Mouse (Mus musculus) granulocyte monocyte progenitor cell, adult 5-6 weeks (primary cell): ENCODE measurements around the gene AI854703. TPM values are rescaled to one million over a fixed set of nuclear protein-coding genes. Genes with fewer than 3 reads are reported as not detected.
"Not testable (repeated sequence)": the region's sequence is repeated elsewhere in the genome, so short reads cannot be mapped to it uniquely, and the experiment has no call there.

Source experiments
- ATAC-seq: replicated peaks from 2 replicates; pipeline ENCODE4 v1.8.0; 2016; ENCODE audit warnings: mild to moderate bottlenecking, moderate TSS enrichment, inconsistent platforms; ENCODE audit not compliant: poor library complexity, severe bottlenecking
- total RNA-seq, 2 experiments: library from RNA; stranded (forward) in 1 of 2; stranded (reverse) in 1 of 2; fragments of 200-712, 200-1000 nt in 1 of 2; fragments of >200 nt in 1 of 2; fragmentation: Nextera tagmentation in 1 of 2; gene quantifications; 2 replicates each; pipeline ENCODE4 v1.2.3; 2014 to 2017

AI854703 gene
- total RNA-seq, 2 experiments from 2014 or later = 0.05 TPM; not detected in 1

DNA sequence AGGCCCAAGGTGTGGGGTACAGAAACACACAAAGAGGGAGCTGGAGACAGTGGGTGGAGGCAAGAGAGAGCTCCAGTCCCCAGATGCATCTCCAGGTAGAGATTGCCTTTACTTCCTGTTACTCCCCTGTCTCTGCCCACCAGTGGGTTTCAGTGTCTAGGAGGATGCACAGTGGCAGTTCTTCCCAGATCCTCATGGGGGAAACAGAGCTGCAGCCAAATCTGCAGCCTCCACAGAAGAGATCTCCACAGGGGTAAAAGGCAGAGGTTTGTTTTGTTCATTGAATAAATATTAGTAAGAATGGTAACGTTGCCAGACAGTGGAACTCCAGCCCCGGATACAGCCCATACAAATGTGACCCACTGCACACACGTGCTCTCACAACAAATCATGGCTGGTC is 15.9 kb upstream of the AI854703 start:
- ATAC-seq = no peak

DNA sequence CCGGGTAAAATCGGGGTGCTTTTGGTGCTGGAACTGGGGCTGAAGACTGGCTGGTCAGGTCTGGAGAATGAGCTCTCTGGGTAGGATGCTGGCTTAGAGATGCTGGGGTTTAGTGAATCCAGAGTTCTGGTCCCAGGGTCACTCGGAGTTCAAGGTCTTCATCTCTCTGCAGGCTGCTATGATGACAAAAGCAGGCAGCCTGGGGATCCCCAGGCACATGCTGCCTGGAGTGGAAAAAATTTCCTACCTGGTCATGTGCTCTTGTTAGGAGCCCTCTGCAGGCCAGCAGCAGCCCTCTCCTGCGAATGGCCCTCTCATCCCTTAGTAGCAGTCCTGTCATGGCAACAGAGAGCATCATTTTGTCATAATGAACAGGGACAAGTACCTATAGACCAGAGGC is 13.1 kb upstream of the AI854703 start:
- ATAC-seq = no peak

DNA sequence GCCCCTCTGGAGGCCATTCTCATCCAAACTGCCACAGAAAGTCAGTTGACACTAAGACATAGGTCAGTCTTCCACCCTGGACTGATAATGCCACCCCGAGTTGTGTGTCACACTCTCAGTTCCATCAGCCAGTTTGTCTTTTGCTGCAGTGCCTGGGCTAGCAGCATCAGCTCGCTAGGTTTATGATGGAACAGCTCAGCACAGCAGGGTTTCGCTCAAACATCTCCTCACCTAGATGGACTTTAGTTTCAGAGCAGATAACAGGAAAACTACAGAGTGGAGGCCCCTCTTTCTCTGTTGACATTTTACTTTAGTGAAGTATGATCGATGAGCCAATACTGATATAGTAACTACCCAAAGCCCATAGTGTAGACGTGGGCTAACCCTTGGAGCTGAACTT is 11.8 kb upstream of the AI854703 start:
- ATAC-seq = no peak

DNA sequence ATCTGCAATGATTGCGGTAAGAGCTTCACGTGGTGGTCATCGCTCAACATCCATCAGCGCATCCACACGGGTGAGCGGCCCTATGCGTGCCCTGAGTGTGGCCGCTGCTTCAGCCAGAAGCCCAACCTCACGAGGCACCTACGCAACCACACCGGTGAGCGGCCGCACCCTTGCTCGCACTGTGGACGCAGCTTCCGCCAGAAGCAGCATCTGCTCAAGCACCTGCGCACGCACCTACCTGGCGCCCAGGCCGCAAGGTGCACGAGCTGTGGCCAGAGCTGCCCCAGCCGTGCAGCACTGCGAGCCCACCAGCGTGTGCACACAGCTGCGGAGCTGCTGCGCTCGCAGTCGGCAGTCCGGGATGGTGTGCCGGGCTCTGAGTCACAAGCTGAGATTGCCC is 6.5 kb upstream of the AI854703 start:
- no peak for ATAC-seq

DNA sequence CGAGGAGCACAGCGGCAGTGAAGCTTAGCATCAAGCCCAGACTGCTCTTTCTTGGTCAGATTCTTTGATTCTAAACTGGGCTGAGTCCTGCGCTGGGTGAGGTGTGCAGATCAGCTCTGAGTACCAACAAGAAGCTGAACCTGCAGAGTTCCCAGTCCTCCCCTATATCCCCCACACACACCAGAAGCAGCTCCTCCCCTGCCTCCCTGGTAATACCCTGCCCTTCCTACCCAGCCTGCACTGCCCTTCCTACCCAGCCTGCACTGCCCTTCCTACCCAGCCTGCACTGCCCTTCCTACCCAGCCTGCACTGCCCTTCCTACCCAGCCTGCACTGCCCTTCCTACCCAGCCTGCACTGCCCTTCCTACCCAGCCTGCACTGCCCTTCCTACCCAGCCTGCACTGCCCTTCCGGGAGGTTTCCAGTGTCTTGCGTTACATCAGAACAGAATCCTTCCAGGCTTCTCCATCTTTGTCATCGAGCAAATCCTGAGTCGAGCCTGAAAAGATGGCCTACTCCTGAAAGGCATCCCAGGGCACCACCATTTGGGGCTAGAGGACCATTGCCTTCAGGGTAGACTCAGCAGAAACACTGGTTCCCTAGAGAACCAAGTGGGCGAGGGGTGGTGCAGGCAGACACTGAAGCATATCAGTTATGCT is 4.2 kb upstream of the AI854703 start:
- ATAC-seq = not testable (repeated sequence)

DNA sequence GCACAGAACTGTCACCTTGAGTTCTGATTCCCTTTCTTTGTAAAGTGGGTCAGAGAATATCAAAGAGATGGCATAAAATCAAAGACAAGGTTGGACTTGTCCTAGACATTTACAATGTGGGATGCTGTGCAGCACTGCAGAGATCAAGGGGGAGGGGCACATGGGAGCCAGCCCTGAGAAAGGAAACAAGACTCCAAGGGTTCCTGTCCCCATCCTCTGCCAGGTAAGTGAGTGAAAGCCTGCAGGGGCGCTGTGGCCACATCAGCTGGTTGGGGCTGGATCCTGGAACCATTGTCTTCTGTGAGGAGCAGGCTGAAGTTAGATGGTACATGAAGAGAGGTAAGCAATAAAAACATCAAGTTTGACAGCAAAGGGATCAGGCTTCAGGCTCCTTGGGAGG is 3.1 kb upstream of the AI854703 start:
- no peak for ATAC-seq

DNA sequence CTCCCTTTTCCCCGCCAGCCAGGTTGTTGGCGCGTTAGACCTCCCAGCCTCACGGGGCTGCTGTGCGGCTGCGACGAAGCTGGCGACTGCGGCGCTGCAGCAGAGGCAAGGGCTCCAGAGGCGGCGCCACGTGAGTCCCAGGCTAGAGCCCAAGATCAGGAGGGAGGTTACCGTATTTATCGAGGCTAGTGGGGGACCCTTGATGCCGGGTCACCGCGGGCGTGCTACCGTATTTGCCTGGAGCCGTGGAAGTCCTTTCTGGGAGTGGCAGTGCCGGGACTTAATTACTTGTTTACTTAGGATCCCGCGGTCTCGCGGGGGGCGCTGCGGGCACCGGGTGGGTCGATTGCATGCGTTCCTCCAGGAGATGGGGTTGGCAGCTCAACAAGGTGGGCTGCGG is 420 bp downstream of the AI854703 start:
- peak; percentile 58 for ATAC-seq

DNA sequence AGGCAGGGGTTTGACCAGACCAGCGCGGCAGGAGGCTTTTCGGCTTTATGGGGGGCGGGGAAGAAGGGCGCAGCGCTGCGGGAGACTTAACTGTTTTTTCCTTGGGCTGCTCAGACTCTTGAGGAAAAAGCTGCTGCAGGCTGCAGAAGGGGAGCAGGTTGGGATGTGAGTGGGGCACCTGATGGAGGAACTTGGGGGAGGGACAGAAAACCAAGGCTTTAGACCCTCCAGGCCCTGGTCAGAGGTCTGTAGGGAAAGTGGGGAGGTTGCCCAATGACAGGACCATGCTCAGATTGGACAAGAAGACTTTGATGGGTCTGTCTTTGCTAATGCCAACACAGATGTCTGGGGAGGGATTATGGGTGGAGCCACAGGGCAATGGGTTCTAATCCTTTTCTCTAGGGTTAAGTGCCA is 954 bp downstream of the AI854703 start:
- ATAC-seq = no peak

DNA sequence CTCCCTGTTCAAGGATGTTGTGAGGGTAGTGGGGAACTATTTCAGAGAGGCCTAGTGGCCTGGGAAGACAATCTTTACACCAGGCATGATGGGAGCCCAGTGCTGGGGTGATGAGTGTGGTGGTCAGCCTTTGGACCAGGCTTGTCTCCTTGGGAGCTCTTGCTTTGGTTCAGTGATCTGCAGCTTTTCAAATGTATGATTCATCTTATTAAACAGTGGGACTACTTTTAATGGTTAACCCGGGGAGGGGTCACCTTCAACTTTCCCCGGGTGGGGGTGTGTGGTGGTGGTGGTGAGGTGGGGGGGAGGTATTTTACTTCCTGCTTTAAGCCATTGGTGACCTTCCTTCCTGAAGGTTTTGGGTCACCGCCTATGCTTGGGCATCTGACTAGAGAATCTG is 1.8 kb downstream of the AI854703 start:
- no peak for ATAC-seq

DNA sequence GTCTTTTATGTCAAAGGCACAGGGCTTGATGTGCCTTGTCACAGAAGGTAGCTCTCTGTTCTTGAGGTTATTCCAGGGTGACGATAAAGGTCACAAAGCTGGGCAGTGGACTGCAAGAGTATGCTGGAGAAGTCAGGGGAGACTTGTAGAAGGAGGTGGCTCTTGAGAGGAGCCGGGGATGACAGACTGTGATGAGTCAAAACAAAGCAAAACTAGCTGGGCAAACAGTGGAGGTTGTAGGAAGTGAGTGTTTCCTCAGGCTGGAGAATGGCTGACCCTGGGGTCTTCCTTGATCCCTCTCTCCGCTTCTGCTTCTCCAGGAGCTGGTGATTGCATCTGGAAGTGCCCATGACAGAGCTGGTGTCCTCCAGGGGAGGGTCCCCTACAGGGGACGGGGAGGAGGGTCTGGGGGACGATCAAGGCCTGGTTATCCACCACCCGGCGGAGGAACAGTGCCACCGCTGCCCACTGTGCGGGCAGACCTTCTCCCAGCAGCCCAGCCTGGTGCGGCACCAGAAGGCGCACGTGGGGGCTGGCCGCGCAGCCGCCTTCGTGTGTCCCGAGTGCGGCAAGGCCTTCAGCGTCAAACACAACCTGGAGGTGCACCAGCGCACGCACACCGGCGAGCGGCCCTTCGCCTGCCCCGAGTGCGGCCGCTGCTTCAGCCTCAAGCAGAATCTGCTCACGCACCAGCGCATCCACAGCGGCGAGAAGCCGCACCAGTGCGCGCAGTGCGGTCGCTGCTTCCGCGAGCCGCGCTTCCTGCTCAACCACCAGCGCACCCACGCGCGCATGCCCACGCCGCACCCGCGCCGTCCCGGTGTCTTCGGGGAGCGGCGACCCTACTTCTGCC is 2.5 kb downstream of the AI854703 start:
- ATAC-seq = peak; percentile 62

DNA sequence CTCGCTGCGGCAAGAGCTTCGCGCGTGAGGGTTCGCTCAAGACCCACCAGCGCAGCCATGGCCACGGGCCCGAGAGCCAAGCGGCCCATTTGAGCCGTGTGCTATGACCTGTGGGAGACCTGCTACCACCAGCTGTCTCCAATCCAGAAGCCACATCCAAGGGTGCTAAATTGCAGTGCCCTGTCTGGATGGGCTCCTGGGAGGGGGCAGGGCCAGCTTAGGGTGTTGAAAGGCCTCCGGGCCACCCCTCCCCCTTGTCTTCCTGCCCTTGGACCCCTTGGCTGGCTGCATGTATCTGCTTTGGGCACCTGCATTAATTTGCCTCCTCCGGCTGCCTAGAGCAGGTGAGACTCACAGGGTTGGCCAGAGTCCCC is 3.1 kb downstream of the AI854703 start:
- ATAC-seq = no peak

DNA sequence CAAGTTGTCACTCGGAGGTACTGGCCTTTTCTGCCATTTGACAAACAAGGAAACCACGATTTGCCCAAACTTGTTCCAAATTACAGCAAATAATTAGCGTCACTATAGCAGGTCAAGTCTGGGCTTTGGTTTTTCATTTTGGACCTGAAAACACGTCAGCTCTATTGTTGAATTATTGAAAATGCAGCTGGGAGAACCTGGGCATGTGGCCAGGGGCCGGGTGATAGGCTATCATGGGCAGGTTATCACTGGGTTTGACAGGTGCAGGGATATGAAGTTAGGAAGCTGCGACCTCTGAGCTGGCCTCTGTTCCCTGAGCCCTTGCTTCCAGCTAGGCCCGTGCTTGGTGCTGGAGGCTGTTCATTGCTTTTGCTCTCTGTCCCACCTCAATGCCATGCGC is 4.3 kb downstream of the AI854703 start:
- ATAC-seq = no peak

DNA sequence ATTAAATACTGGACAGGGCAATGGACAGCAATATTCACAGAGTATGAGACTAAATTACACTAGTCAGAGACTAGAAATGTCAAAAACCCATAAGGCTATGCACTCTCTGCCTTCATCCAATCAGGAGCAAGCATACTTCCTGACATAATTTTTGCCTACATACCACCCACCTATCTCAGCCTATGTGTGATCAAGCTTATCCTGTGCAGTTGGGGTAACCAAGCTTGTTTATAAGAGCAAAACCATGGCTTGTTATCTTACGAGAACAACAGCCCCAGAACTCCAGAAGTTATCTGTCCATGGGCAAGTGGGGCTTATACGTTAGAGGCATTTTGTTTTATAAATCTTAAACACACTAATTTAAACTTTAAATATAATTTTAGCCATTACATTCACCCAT is 8.5 kb downstream of the AI854703 start:
- no peak for ATAC-seq

DNA sequence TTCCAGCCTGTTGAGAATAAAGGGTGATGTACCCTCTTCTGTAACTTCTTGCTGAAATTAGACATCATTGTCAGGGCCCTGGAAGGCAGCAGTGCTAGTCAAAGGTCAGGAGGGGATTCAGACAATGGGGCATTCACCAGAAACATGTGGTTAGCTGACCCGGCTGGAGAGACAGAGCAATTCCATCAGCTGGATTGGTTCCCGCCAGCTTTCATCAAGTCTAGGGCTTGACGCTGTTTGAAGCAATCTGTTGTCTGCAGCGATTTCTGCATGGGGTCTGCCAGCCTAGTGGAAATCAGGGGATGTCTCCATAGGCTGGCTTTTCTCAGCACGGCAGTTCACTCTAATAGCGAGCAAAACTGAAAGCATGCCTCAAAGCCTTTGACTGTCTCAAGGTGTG is 10.0 kb downstream of the AI854703 start:
- no peak for ATAC-seq

DNA sequence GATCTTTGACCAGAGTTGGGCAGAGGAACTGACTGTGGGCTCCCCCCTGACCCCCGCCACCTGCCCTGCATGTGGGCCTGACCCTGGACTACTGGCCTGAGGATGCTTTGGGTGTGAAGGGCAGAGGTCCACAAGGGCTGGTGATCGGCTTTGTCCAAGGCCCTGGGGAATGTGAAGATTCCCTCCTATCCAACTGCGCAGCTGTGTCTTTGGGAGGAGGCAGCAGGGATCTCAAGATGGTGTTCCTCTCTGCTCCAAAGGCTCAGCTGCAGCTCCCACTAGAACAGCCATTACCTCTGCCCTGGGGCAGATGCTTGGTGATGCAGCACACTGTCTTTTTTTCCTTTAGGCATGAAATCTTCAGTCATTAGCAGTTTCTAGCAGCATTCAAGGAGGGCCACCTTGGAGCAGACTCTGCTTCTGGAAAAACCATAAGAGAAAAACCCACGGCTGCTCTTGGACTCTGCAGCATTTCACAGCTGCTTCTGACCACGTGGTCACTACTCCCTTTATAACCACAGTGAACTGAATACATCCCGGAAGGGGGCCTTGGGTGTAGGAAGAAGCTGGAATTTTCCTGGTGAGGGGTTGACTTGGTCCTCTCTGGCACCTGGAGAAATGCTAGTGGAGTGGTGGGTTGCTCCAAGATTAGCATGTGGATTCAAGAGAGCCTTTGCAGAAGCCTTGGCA is 11.4 kb downstream of the AI854703 start:
- no peak for ATAC-seq

DNA sequence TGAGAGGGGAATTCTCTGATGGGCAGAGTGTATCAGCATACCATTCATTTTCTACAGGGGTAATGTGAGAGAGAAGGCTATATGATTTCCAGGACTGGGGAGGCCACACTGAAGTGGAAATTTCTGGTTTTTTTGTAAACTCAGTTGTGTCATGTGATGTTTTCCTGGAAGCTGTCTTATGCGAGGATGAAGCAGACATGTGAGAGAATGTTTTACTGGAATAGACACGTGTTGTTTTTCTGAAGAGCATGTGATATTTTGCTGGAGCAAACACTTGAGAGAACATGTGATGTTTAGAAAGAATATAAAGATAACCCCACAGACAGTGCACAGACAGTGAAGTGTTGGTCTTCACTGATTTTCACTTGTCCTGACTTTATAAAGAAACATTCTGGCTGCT is 12.0 kb downstream of the AI854703 start:
- no peak for ATAC-seq

DNA sequence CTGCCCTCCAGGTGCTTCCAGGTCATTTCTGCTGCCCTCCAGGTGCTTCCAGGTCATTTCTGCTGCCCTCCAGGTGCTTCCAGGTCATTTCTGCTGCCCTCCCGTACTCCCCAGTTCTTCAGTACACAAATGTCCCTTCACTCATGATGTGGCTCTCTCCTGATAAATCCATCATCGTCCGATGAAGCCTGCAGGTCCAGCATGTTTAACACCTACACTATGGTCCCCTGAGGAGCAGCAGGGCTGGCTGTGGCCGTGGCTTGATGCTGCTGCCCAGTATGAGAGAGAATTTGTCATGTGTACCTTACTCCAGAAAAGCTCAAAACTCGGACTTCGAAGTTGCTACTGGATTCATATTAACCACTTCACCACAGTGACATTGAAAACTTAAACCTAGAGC is 14.8 kb downstream of the AI854703 start:
- no peak for ATAC-seq

DNA sequence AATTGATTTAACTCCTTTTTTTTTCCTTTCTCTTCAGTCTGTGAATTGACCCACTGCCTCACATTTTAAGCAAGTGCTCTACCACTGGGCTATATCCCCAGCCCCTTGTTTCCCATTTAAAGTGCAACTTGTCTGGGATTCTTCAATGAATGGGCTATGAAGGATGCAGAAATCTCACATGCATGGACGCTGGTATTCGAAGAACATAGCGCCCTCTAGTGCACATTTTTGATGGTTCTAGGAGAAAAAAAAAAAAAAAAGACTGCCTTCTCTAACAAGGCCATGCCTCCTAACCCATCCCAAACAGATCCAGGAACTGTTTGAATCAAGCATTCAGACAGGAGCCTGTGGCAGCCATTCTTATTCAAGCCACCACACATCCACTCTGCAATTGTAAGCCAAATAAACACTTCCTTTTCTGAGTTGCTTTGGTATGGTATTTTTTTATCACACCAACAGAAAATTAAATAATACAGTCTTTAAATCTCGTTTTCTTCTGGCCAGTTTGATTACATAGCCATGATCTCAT is 16.3 kb downstream of the AI854703 start:
- no peak for ATAC-seq

DNA sequence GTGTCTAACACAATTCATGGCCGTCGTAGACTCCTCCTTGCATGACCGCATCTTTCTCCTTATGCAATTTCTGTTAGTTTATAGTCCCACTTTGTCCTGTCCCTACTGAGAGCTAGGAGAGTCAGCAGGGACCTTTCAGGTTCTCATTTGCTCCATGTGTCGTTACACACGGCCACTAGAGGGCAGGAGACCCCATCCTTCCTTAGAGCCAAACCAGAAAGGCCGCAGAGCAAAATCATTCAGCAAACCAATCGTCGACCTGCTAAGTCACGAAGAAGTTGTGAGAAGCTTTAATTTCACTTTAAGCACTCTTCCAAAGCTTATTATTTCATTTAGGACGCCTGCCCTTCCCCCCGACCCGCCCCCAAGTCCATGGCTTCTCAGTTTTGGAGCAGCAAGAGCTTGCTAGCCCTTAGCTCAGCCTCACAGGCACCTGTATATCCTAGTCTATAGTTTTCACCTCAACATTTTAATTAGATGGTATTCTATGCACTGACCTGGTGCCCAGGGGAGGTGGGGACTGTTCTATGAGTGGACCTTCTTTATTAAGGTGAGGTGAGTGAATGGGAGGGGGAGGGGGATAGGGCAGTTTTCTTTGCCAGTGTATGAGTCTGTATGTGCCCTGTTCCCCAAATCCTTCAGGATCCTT is 19.2 kb downstream of the AI854703 start:
- ATAC-seq = peak; percentile 71

DNA sequence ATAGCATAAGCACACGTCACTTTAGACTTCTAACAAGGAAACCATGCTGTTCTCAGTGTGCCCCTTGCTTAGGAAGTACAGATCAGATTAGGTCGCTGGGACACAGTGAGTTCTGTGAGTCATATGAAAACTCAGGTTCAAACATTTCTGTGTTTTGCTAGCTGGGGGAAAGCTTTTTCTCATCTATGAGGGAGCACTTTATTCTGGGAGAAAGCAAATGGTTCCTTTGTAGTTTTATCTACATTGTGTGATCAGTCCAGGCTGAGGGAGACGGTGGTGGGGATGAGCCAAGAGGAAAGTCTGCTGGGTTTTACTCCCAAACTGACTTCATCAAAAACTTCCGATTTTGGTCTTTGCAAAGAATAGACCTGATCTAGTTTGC is 19.7 kb downstream of the AI854703 start:
- ATAC-seq = no peak

DNA sequence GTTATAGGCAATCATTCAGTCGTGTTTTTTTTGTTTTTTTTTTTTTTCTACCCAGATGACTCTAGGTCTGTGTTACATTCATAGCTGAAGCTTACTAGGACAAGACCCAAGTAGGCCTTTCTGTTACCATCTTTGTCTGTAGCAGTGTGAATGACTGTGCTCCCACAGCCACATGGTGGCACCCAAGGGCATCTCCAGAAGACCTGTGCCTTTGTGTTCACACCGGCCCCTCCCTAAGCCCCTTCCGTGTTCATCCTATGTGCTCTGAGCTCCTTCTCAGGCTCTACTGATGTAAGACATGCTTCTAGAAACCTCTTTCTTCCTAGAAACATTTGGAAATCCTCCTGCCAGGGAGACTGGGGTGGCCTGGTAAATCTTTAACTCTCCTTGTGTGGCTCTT is 20.4 kb downstream of the AI854703 start, which contains the start of gene Gimap8:
Gene Gimap8, plus strand, starts transcription at position 240 of the 400 bp plus-strand sequence.
- peak; percentile 66 for ATAC-seq
